Mouse (Mus musculus): Measurements from ENCODE around the gene Cnnm3. TPM values are rescaled to one million over a fixed set of nuclear protein-coding genes. Genes with fewer than 3 reads are reported as not detected.

Cnnm3 gene
- polyA plus RNA-seq, 1 experiment from 2014 or later: 4.3 TPM

- no peak overlapping the region for H3K9ac ChIP-seq (ENCODE audit: low read length)
- peaks cover 17% of the 10 kb centered on the region for H3K4me1 ChIP-seq (ENCODE audit: control insufficient read depth, insufficient read depth, low read length)
- WGBS: 84% methylated on average over 2 of the region's 2 CpGs
- no peaks in the 10 kb centered on the region for H3K36me3 ChIP-seq (ENCODE audit: control insufficient read depth, insufficient read depth, low read length)
- no peaks in the 10 kb centered on the region for H3K9me3 ChIP-seq (ENCODE audit: control insufficient read depth, low read length)
- DNase-seq (ENCODE audit: low spot score, missing footprints): no peak
- no peak overlapping the region for H3K4me2 ChIP-seq
- ATAC-seq (ENCODE audit: low FRiP score): no peak
- H3K4me3 ChIP-seq (ENCODE audit: low read depth, low read length): no peak overlapping the region
- no peak overlapping the region for H3K27ac ChIP-seq (ENCODE audit: low read depth, low read length)
- no peaks in the 10 kb centered on the region for H3K27me3 ChIP-seq (ENCODE audit: control insufficient read depth, insufficient read depth, low read length)
These were observed 51.5 kb downstream of the Cnnm3 start for GRCm38 (mm10) chr1:36563197-36563596.

- Histone ChIP-seq H3K4me3 (ENCODE audit: low read depth, low read length) (no peak overlapping the region), H3K27ac (ENCODE audit: low read depth, low read length) (no peak overlapping the region), H3K4me1 (ENCODE audit: control insufficient read depth, insufficient read depth, low read length) (peaks cover 16% of the 10 kb centered on the region), H3K9me3 (ENCODE audit: control insufficient read depth, low read length) (no peaks in the 10 kb centered on the region), H3K36me3 (ENCODE audit: control insufficient read depth, insufficient read depth, low read length) (no peaks in the 10 kb centered on the region), H3K27me3 (ENCODE audit: control insufficient read depth, insufficient read depth, low read length) (no peaks in the 10 kb centered on the region), H3K4me2 (no peak overlapping the region), H3K9ac (ENCODE audit: low read length) (no peak overlapping the region)
- 61% methylated on average over 4 of the region's 4 CpGs for WGBS
- DNase-seq (ENCODE audit: low spot score, missing footprints) (no peak), ATAC-seq (ENCODE audit: low FRiP score) (no peak)
These were observed 52.0 kb downstream of the Cnnm3 start for GRCm38 (mm10) chr1:36563632-36564031.

GRCm38 (mm10) chr1:36564101-36564500 is 52.4 kb downstream of the Cnnm3 start:
- Histone ChIP-seq H3K9me3 (ENCODE audit: control insufficient read depth, low read length) (no peaks in the 10 kb centered on the region), H3K9ac (ENCODE audit: low read length) (no peak overlapping the region), H3K27me3 (ENCODE audit: control insufficient read depth, insufficient read depth, low read length) (no peaks in the 10 kb centered on the region), H3K4me2 (no peak overlapping the region), H3K36me3 (ENCODE audit: control insufficient read depth, insufficient read depth, low read length) (no peaks in the 10 kb centered on the region), H3K27ac (ENCODE audit: low read depth, low read length) (no peak overlapping the region), H3K4me1 (ENCODE audit: control insufficient read depth, insufficient read depth, low read length) (peaks cover 11% of the 10 kb centered on the region), H3K4me3 (ENCODE audit: low read depth, low read length) (no peak overlapping the region)
- 82% methylated on average over 6 of the region's 6 CpGs for WGBS
- DNase-seq (ENCODE audit: low spot score, missing footprints) (no peak), ATAC-seq (ENCODE audit: low FRiP score) (no peak)

- Histone ChIP-seq H3K9me3 (ENCODE audit: control insufficient read depth, low read length) (no peaks in the 10 kb centered on the region), H3K4me1 (ENCODE audit: control insufficient read depth, insufficient read depth, low read length) (peaks cover 7% of the 10 kb centered on the region; the same call in 1 of the 2 replicates), H3K36me3 (ENCODE audit: control insufficient read depth, insufficient read depth, low read length) (no peaks in the 10 kb centered on the region), H3K9ac (ENCODE audit: low read length) (no peak overlapping the region), H3K27me3 (ENCODE audit: control insufficient read depth, insufficient read depth, low read length) (no peaks in the 10 kb centered on the region), H3K4me2 (no peak overlapping the region), H3K27ac (ENCODE audit: low read depth, low read length) (no peak overlapping the region), H3K4me3 (ENCODE audit: low read depth, low read length) (no peak overlapping the region)
- ATAC-seq (ENCODE audit: low FRiP score) (no peak), DNase-seq (ENCODE audit: low spot score, missing footprints) (no peak)
- 2% methylated on average over 2 of the region's 2 CpGs for WGBS
These were observed 54.8 kb downstream of the Cnnm3 start for GRCm38 (mm10) chr1:36566425-36566824.

GRCm38 (mm10) chr1:36567818-36568603 is 56.3 kb downstream of the Cnnm3 start:
- Histone ChIP-seq H3K4me3 (ENCODE audit: low read depth, low read length) (no peak overlapping the region), H3K9me3 (ENCODE audit: control insufficient read depth, low read length) (no peaks in the 10 kb centered on the region), H3K4me2 (no peak overlapping the region), H3K27ac (ENCODE audit: low read depth, low read length) (no peak overlapping the region), H3K36me3 (ENCODE audit: control insufficient read depth, insufficient read depth, low read length) (no peaks in the 10 kb centered on the region), H3K4me1 (ENCODE audit: control insufficient read depth, insufficient read depth, low read length) (peaks cover 7% of the 10 kb centered on the region; the same call in 1 of the 2 replicates), H3K9ac (ENCODE audit: low read length) (no peak overlapping the region), H3K27me3 (ENCODE audit: control insufficient read depth, insufficient read depth, low read length) (no peaks in the 10 kb centered on the region)
- no peak for ATAC-seq (ENCODE audit: low FRiP score)
- no peak for DNase-seq (ENCODE audit: low spot score, missing footprints)
- 40% methylated on average over 21 of the region's 21 CpGs for WGBS

GRCm38 (mm10) chr1:36568776-36569175 is 57.1 kb downstream of the Cnnm3 start:
- WGBS: 74% methylated on average over 4 of the region's 4 CpGs
- ATAC-seq (ENCODE audit: low FRiP score): no peak
- no peaks in the 10 kb centered on the region for H3K27me3 ChIP-seq (ENCODE audit: control insufficient read depth, insufficient read depth, low read length)
- no peak overlapping the region for H3K4me3 ChIP-seq (ENCODE audit: low read depth, low read length)
- no peaks in the 10 kb centered on the region for H3K36me3 ChIP-seq (ENCODE audit: control insufficient read depth, insufficient read depth, low read length)
- no peaks in the 10 kb centered on the region for H3K9me3 ChIP-seq (ENCODE audit: control insufficient read depth, low read length)
- no peak overlapping the region for H3K27ac ChIP-seq (ENCODE audit: low read depth, low read length)
- H3K4me1 ChIP-seq (ENCODE audit: control insufficient read depth, insufficient read depth, low read length): peaks cover 7% of the 10 kb centered on the region; the same call in 1 of the 2 replicates
- DNase-seq (ENCODE audit: low spot score, missing footprints): no peak
- no peak overlapping the region for H3K9ac ChIP-seq (ENCODE audit: low read length)
- no peak overlapping the region for H3K4me2 ChIP-seq

- no peak for ATAC-seq (ENCODE audit: low FRiP score)
- DNase-seq (ENCODE audit: low spot score, missing footprints): no peak
- no peak overlapping the region for H3K4me3 ChIP-seq (ENCODE audit: low read depth, low read length)
- no peak overlapping the region for H3K27ac ChIP-seq (ENCODE audit: low read depth, low read length)
- WGBS: 62% methylated on average over 7 of the region's 7 CpGs
- no peaks in the 10 kb centered on the region for H3K27me3 ChIP-seq (ENCODE audit: control insufficient read depth, insufficient read depth, low read length)
- H3K36me3 ChIP-seq (ENCODE audit: control insufficient read depth, insufficient read depth, low read length): no peaks in the 10 kb centered on the region
- no peak overlapping the region for H3K4me2 ChIP-seq
- no peak overlapping the region for H3K9ac ChIP-seq (ENCODE audit: low read length)
- peaks cover 7% of the 10 kb centered on the region; the same call in 1 of the 2 replicates for H3K4me1 ChIP-seq (ENCODE audit: control insufficient read depth, insufficient read depth, low read length)
- no peaks in the 10 kb centered on the region for H3K9me3 ChIP-seq (ENCODE audit: control insufficient read depth, low read length)
These were observed 58.1 kb downstream of the Cnnm3 start for GRCm38 (mm10) chr1:36569694-36570276.

- ATAC-seq (ENCODE audit: low FRiP score) (no peak), DNase-seq (ENCODE audit: low spot score, missing footprints) (no peak)
- no peaks in the 10 kb centered on the region for H3K9me3 ChIP-seq (ENCODE audit: control insufficient read depth, low read length)
- H3K4me2 ChIP-seq: no peak overlapping the region
- H3K27ac ChIP-seq (ENCODE audit: low read depth, low read length): no peak overlapping the region
- H3K4me1 ChIP-seq (ENCODE audit: control insufficient read depth, insufficient read depth, low read length): peaks cover 7% of the 10 kb centered on the region; the same call in 1 of the 2 replicates
- 91% methylated on average over 5 of the region's 5 CpGs for WGBS
- H3K9ac ChIP-seq (ENCODE audit: low read length): no peak overlapping the region
- H3K27me3 ChIP-seq (ENCODE audit: control insufficient read depth, insufficient read depth, low read length): no peaks in the 10 kb centered on the region
- no peaks in the 10 kb centered on the region for H3K36me3 ChIP-seq (ENCODE audit: control insufficient read depth, insufficient read depth, low read length)
- no peak overlapping the region for H3K4me3 ChIP-seq (ENCODE audit: low read depth, low read length)
These were observed 58.7 kb downstream of the Cnnm3 start for GRCm38 (mm10) chr1:36570320-36570719.

- ATAC-seq (ENCODE audit: low FRiP score): no peak
- 57% methylated on average over 6 of the region's 6 CpGs for WGBS
- H3K4me1 ChIP-seq (ENCODE audit: control insufficient read depth, insufficient read depth, low read length): peaks cover 4% of the 10 kb centered on the region; the same call in 1 of the 2 replicates
These were observed 60.0 kb downstream of the Cnnm3 start for GRCm38 (mm10) chr1:36571627-36572026.

More at GRCm38 (mm10) chr1:36571627-36572026, 60.0 kb downstream of the Cnnm3 start:
- Histone ChIP-seq H3K27ac (ENCODE audit: low read depth, low read length) (no peak overlapping the region), H3K4me3 (ENCODE audit: low read depth, low read length) (no peak overlapping the region), H3K9me3 (ENCODE audit: control insufficient read depth, low read length) (no peaks in the 10 kb centered on the region), H3K36me3 (ENCODE audit: control insufficient read depth, insufficient read depth, low read length) (no peaks in the 10 kb centered on the region), H3K4me2 (no peak overlapping the region), H3K27me3 (ENCODE audit: control insufficient read depth, insufficient read depth, low read length) (no peaks in the 10 kb centered on the region), H3K9ac (ENCODE audit: low read length) (no peak overlapping the region)
- DNase-seq (ENCODE audit: low spot score, missing footprints): no peak
